Mouse (Mus musculus) MEL (cell line): ENCODE measurements around the gene Gm10320. TPM values are rescaled to one million over a fixed set of nuclear protein-coding genes. Genes with fewer than 3 reads are reported as not detected.

Source experiments
- DNase-seq: peaks from one replicate; pipeline ENCODE4 v3.0.0; 2011; ENCODE audit warnings: low read depth, low spot score
- H3K27ac ChIP-seq: 2 replicates; pipeline ENCODE4 v1.5.1; 2012; ENCODE audit warnings: low read depth, mild to moderate bottlenecking, control low read depth, low read length, moderate library complexity; ENCODE audit not compliant: control insufficient read depth
- H3K27me3 ChIP-seq, 2 experiments: fragments of 150-350 bp in 1 of 2; sonication (generic) in 1 of 2; 2 replicates each; pipeline ENCODE4 v1.6.1; 2012; ENCODE audit warnings: low read length in 2 of 2, mild to moderate bottlenecking in 2 of 2, improper control_type of control experiment in 1 of 2, moderate library complexity in 1 of 2; ENCODE audit not compliant: insufficient read depth in 2 of 2, control insufficient read depth in 1 of 2
- H3K36me3 ChIP-seq, 2 experiments: 2 replicates each; pipeline ENCODE4 v1.6.1; 2012 to 2014; ENCODE audit warnings: low read length in 2 of 2, improper control_type of control experiment in 1 of 2, inconsistent platforms in 1 of 2, mild to moderate bottlenecking in 1 of 2; ENCODE audit not compliant: insufficient read depth in 2 of 2, control insufficient read depth in 1 of 2
- H3K4me1 ChIP-seq, 2 experiments: fragments of 150-350 bp in 1 of 2; sonication (generic) in 1 of 2; 2 replicates each; pipeline ENCODE4 v1.6.1; 2012; ENCODE audit warnings: low read length in 2 of 2, improper control_type of control experiment in 1 of 2, mild to moderate bottlenecking in 1 of 2; ENCODE audit not compliant: insufficient read depth in 2 of 2, control insufficient read depth in 1 of 2
- H3K4me3 ChIP-seq, 2 experiments: fragments of 150-350 bp in 1 of 2; sonication (generic) in 1 of 2; 2 replicates each; pipeline ENCODE4 v1.5.1; 2012; ENCODE audit warnings: low read depth in 2 of 2, low read length in 2 of 2, mild to moderate bottlenecking in 2 of 2, moderate library complexity in 2 of 2, control low read depth in 1 of 2, improper control_type of control experiment in 1 of 2; ENCODE audit not compliant: control insufficient read depth in 1 of 2, insufficient read depth in 1 of 2
- H3K79me2 ChIP-seq: 2 replicates; pipeline ENCODE4 v1.6.1; 2012; ENCODE audit warnings: mild to moderate bottlenecking, low read length, moderate library complexity; ENCODE audit not compliant: control insufficient read depth, poor library complexity, insufficient read depth
- H3K9ac ChIP-seq: 2 replicates; pipeline ENCODE4 v1.6.1; 2012; ENCODE audit warnings: low read depth, mild to moderate bottlenecking, control low read depth, low read length, moderate library complexity; ENCODE audit not compliant: control insufficient read depth, poor library complexity, severe bottlenecking
- H3K9me3 ChIP-seq: fragments of 150-350 bp; sonication (generic); replicated peaks from 2 replicates; pipeline ENCODE4 v1.6.1; 2012; ENCODE audit warnings: mild to moderate bottlenecking, low read length, improper control_type of control experiment, moderate library complexity; ENCODE audit not compliant: insufficient read depth
- BHLHE40 ChIP-seq: IDR thresholded peaks from 2 replicates; pipeline ENCODE4 v1.6.1; 2012; ENCODE audit warnings: low read depth, mild to moderate bottlenecking, inconsistent platforms, low read length, improper control_type of control experiment, borderline replicate concordance
- CHD2 ChIP-seq: IDR thresholded peaks from 2 replicates; pipeline ENCODE4 v1.6.1; 2011; ENCODE audit warnings: low read length, improper control_type of control experiment
- E2F4 ChIP-seq: IDR thresholded peaks from 2 replicates; pipeline ENCODE4 v1.6.1; 2011; ENCODE audit warnings: low read depth, low read length, improper control_type of control experiment, borderline replicate concordance
- ELF1 ChIP-seq: IDR thresholded peaks from 2 replicates; pipeline ENCODE4 v1.6.1; 2014; ENCODE audit warnings: low read depth, mild to moderate bottlenecking, inconsistent platforms, low read length, improper control_type of control experiment, moderate library complexity
- EP300 ChIP-seq, 2 experiments: IDR thresholded peaks; 2 replicates each; pipeline ENCODE4 v1.6.1; 2011; ENCODE audit warnings: improper control_type of control experiment in 2 of 2, low read length in 2 of 2, low read depth in 1 of 2, mild to moderate bottlenecking in 1 of 2
- GABPA ChIP-seq: IDR thresholded peaks from 2 replicates; pipeline ENCODE4 v1.6.1; 2012; ENCODE audit warnings: low read depth, mild to moderate bottlenecking, inconsistent platforms, low read length, improper control_type of control experiment, moderate library complexity
- GATA1 ChIP-seq: IDR thresholded peaks from 2 replicates; pipeline ENCODE4 v1.6.1; 2011; ENCODE audit warnings: low read depth, low read length, improper control_type of control experiment
- JUND ChIP-seq: IDR thresholded peaks from 2 replicates; pipeline ENCODE4 v1.6.1; 2011; ENCODE audit warnings: low read depth, mild to moderate bottlenecking, improper control_type of control experiment, low read length
- MAFK ChIP-seq: IDR thresholded peaks from 2 replicates; pipeline ENCODE4 v1.6.1; 2011; ENCODE audit warnings: low read depth, mild to moderate bottlenecking, low read length, improper control_type of control experiment, borderline replicate concordance
- MAX ChIP-seq: IDR thresholded peaks from 2 replicates; pipeline ENCODE4 v1.6.1; 2011; ENCODE audit warnings: low read length, improper control_type of control experiment
- MAZ ChIP-seq: IDR thresholded peaks from 2 replicates; pipeline ENCODE4 v1.6.1; 2012; ENCODE audit warnings: low read depth, mild to moderate bottlenecking, inconsistent platforms, low read length, improper control_type of control experiment
- MXI1 ChIP-seq: IDR thresholded peaks from 2 replicates; pipeline ENCODE4 v1.6.1; 2011; ENCODE audit warnings: mild to moderate bottlenecking, low read depth, low read length, improper control_type of control experiment
- MYC ChIP-seq: IDR thresholded peaks from 2 replicates; pipeline ENCODE4 v1.6.1; 2011; ENCODE audit warnings: low read depth, mild to moderate bottlenecking, low read length, improper control_type of control experiment, moderate library complexity
- NELFE ChIP-seq: IDR thresholded peaks from 2 replicates; pipeline ENCODE4 v1.6.1; 2011; ENCODE audit warnings: low read depth, low read length, improper control_type of control experiment
- POLR2A ChIP-seq, 2 experiments: IDR thresholded peaks; 2 replicates each; pipeline ENCODE4 v1.6.1; 2011 to 2012; ENCODE audit warnings: low read length in 2 of 2, mild to moderate bottlenecking in 2 of 2, control low read depth in 1 of 2, improper control_type of control experiment in 1 of 2, low read depth in 1 of 2, moderate library complexity in 1 of 2; ENCODE audit not compliant: control insufficient read depth in 1 of 2, insufficient read depth in 1 of 2, poor library complexity in 1 of 2
- POLR2AphosphoS5 ChIP-seq: IDR thresholded peaks from 2 replicates; pipeline ENCODE4 v1.6.1; 2012; ENCODE audit warnings: low read depth, borderline replicate concordance, mild to moderate bottlenecking, inconsistent platforms, low read length, moderate library complexity, mixed read lengths
- RAD21 ChIP-seq: IDR thresholded peaks from 2 replicates; pipeline ENCODE4 v1.6.1; 2011; ENCODE audit warnings: mild to moderate bottlenecking, low read depth, low read length, improper control_type of control experiment
- RCOR1 ChIP-seq: IDR thresholded peaks from 2 replicates; pipeline ENCODE4 v1.6.1; 2012; ENCODE audit warnings: low read depth, mild to moderate bottlenecking, inconsistent platforms, low read length, improper control_type of control experiment
- SIN3A ChIP-seq: IDR thresholded peaks from 2 replicates; pipeline ENCODE4 v1.6.1; 2012; ENCODE audit warnings: low read length, improper control_type of control experiment, inconsistent platforms
- TAL1 ChIP-seq: IDR thresholded peaks from 2 replicates; pipeline ENCODE4 v1.6.1; 2012; ENCODE audit warnings: mild to moderate bottlenecking, inconsistent platforms, low read length, moderate library complexity, mixed read lengths
- USF2 ChIP-seq, 2 experiments: IDR thresholded peaks; 2 replicates each; pipeline ENCODE4 v1.6.1; 2011 to 2012; ENCODE audit warnings: improper control_type of control experiment in 2 of 2, low read length in 2 of 2, borderline replicate concordance in 1 of 2, inconsistent platforms in 1 of 2, low read depth in 1 of 2, mild to moderate bottlenecking in 1 of 2; ENCODE audit not compliant: insufficient read depth in 1 of 2
- ZC3H11A ChIP-seq: IDR thresholded peaks from 2 replicates; pipeline ENCODE4 v1.6.1; 2012; ENCODE audit warnings: low read depth, mild to moderate bottlenecking, inconsistent platforms, low read length, improper control_type of control experiment
- ZKSCAN1 ChIP-seq: IDR thresholded peaks from 2 replicates; pipeline ENCODE4 v1.6.1; 2012; ENCODE audit warnings: low read depth, mild to moderate bottlenecking, inconsistent platforms, low read length, improper control_type of control experiment, moderate library complexity
- ZMIZ1 ChIP-seq: IDR thresholded peaks from 2 replicates; pipeline ENCODE4 v1.6.1; 2012; ENCODE audit warnings: low read depth, mild to moderate bottlenecking, inconsistent platforms, low read length, improper control_type of control experiment, moderate library complexity
- ZNF384 ChIP-seq: IDR thresholded peaks from 2 replicates; pipeline ENCODE4 v1.6.1; 2012; ENCODE audit warnings: low read depth, mild to moderate bottlenecking, inconsistent platforms, low read length, improper control_type of control experiment
- polyA plus RNA-seq, 2 experiments: library from polyadenylated mRNA; stranded (reverse) in 1 of 2; unstranded in 1 of 2; fragments of >175 nt in 1 of 2; fragments of >200 nt in 1 of 2; gene quantifications; 2 replicates each; pipeline versions ENCODE4 v1.2.1 to v1.2.4; 2012; ENCODE audit warnings: low replicate concordance in 2 of 2, low read depth in 1 of 2; ENCODE audit not compliant: insufficient read length in 2 of 2, insufficient read depth in 1 of 2, missing spikeins in 1 of 2
- total RNA-seq: library from RNA; depleted of rRNA; stranded (reverse); fragments of 300-350 nt; gene quantifications from 2 replicates; pipeline ENCODE4 v1.2.3, GENCODE M21; 2012

Gm10320 gene
- total and polyA plus RNA-seq, 3 experiments = 0.29 to 10.5 TPM; not detected in 1

GRCm38 (mm10) chr13:98485440-98485839 lies 6.4 kb downstream of the Gm10320 start:
- no peak for DNase-seq
- no peaks in the 10 kb centered on the region for H3K9me3 ChIP-seq
- TF ChIP-seq POLR2A (IDR thresholded peaks at IDR 0.05; ENCODE audit: control insufficient read depth in 1 of 2, insufficient read depth in 1 of 2, low read depth in 1 of 2, low read length in 2 of 2, poor library complexity in 1 of 2) = no peak
- TF ChIP-seq SIN3A = no peak
- TF ChIP-seq NELFE = no peak
- TF ChIP-seq RCOR1 = no peak
- no peak for TF ChIP-seq CHD2
- no peak for TF ChIP-seq MAZ
- TF ChIP-seq ZC3H11A = no peak
- no peak for TF ChIP-seq E2F4
- no peak for TF ChIP-seq RAD21
- TF ChIP-seq POLR2AphosphoS5 = no peak
- no peak for TF ChIP-seq MAX
- no peak for TF ChIP-seq USF2 (IDR thresholded peaks at IDR 0.05; ENCODE audit: borderline replicate concordance in 1 of 2, insufficient read depth in 1 of 2, low read depth in 1 of 2, low read length in 2 of 2)
- no peak for TF ChIP-seq TAL1
- TF ChIP-seq EP300 (IDR thresholded peaks at IDR 0.05; ENCODE audit: low read depth in 1 of 2, low read length in 2 of 2) = no peak
- no peak for TF ChIP-seq MYC
- H3K79me2 ChIP-seq = no peaks in the 10 kb centered on the region
- H3K4me1 ChIP-seq = no peaks in the 10 kb centered on the region
- H3K36me3 ChIP-seq = no peaks in the 10 kb centered on the region
- H3K27ac ChIP-seq = no peak overlapping the region
- no peak overlapping the region for H3K4me3 ChIP-seq
- H3K27me3 ChIP-seq = no peaks in the 10 kb centered on the region
- no peak overlapping the region for H3K9ac ChIP-seq

GRCm38 (mm10) chr13:98477991-98478390 lies 13.8 kb downstream of the Gm10320 start:
- Histone ChIP-seq H3K4me1 (no peaks in the 10 kb centered on the region), H3K27me3 (no peaks in the 10 kb centered on the region), H3K79me2 (no peaks in the 10 kb centered on the region), H3K4me3 (no peak overlapping the region), H3K27ac (no peak overlapping the region), H3K36me3 (no peaks in the 10 kb centered on the region), H3K9ac (no peak overlapping the region), H3K9me3 (no peaks in the 10 kb centered on the region)
- no peak for DNase-seq
- TF ChIP-seq GATA1 (no peak), POLR2AphosphoS5 (no peak), E2F4 (no peak), EP300 (IDR thresholded peaks at IDR 0.05; ENCODE audit: low read depth in 1 of 2, low read length in 2 of 2) (no peak), MXI1 (no peak), GABPA (no peak), JUND (no peak), RCOR1 (no peak), ZKSCAN1 (no peak), SIN3A (no peak), ZMIZ1 (no peak), ELF1 (no peak), MAFK (no peak), RAD21 (no peak), MAX (no peak), ZC3H11A (no peak), ZNF384 (no peak), BHLHE40 (no peak), NELFE (no peak), MYC (no peak)
